Mouse (Mus musculus) CH12.LX (cell line): Measurements from ENCODE around the gene Tmem132c. TPM values are rescaled to one million over a fixed set of nuclear protein-coding genes. Genes with fewer than 3 reads are reported as not detected.

Source experiments
- DNase-seq: peaks from one replicate; pipeline ENCODE4 v3.0.0-alpha.2; 2013; ENCODE audit errors: extremely low read depth
- H3K27ac ChIP-seq: 2 replicates; pipeline ENCODE4 v1.5.1; 2012; ENCODE audit warnings: low read depth, mild to moderate bottlenecking, control low read depth, moderate library complexity; ENCODE audit not compliant: insufficient read depth
- H3K27me3 ChIP-seq: replicated peaks from 2 replicates; pipeline ENCODE3; 2012; ENCODE audit warnings: inconsistent platforms
- H3K36me3 ChIP-seq, 2 experiments: replicated peaks in 1 of 2; 2 replicates each; pipeline versions ENCODE3 to v1.6.1; 2012; ENCODE audit warnings: inconsistent platforms in 1 of 2, low read length in 1 of 2, mild to moderate bottlenecking in 1 of 2, mixed read lengths in 1 of 2, moderate library complexity in 1 of 2; ENCODE audit not compliant: control insufficient read depth in 1 of 2, insufficient read depth in 1 of 2
- H3K4me1 ChIP-seq, 2 experiments: 2 replicates each; pipeline ENCODE4 v1.6.1; 2012; ENCODE audit warnings: inconsistent platforms in 1 of 2, moderate library complexity in 1 of 2; ENCODE audit not compliant: insufficient read depth in 2 of 2, control insufficient read depth in 1 of 2
- H3K4me2 ChIP-seq: 2 replicates; pipeline ENCODE4 v1.6.1; 2012; ENCODE audit warnings: low read depth, mild to moderate bottlenecking, control low read depth; ENCODE audit not compliant: poor library complexity, insufficient read depth, severe bottlenecking
- H3K4me3 ChIP-seq, 3 experiments: fragments of 150-350 bp in 1 of 3; sonication (generic) in 1 of 3; replicated peaks in 1 of 3; 2 replicates each; pipeline versions ENCODE3 to v1.5.1; 2011 to 2012; ENCODE audit warnings: low read depth in 2 of 3, low read length in 2 of 3, mild to moderate bottlenecking in 2 of 3, moderate library complexity in 2 of 3, control low read depth in 1 of 3, improper control_type of control experiment in 1 of 3, inconsistent platforms in 1 of 3, mixed read lengths in 1 of 3; ENCODE audit not compliant: poor library complexity in 1 of 3
- H3K79me2 ChIP-seq: replicated peaks from 2 replicates; pipeline ENCODE4 v1.6.1; 2012; ENCODE audit warnings: mild to moderate bottlenecking, moderate library complexity; ENCODE audit not compliant: control insufficient read depth, poor library complexity, insufficient read depth, severe bottlenecking; ENCODE audit errors: extremely low read depth
- H3K9ac ChIP-seq: 2 replicates; pipeline ENCODE4 v1.6.1; 2012; ENCODE audit warnings: low read depth, mild to moderate bottlenecking, control low read depth, moderate library complexity; ENCODE audit not compliant: insufficient read depth
- H3K9me3 ChIP-seq: replicated peaks from 2 replicates; pipeline ENCODE3; 2012; ENCODE audit warnings: low read length, inconsistent platforms, mixed read lengths
- BHLHE40 ChIP-seq: IDR thresholded peaks from 2 replicates; pipeline ENCODE4 v1.6.1; 2011; ENCODE audit warnings: mild to moderate bottlenecking, low read depth, low read length, improper control_type of control experiment
- CHD1 ChIP-seq: IDR thresholded peaks from 2 replicates; pipeline ENCODE4 v1.6.1; 2012; ENCODE audit warnings: low read depth, low read length, improper control_type of control experiment, inconsistent platforms
- CHD2 ChIP-seq: IDR thresholded peaks from 2 replicates; pipeline ENCODE4 v1.6.1; 2011; ENCODE audit warnings: low read length, improper control_type of control experiment
- ELF1 ChIP-seq: IDR thresholded peaks from 2 replicates; pipeline ENCODE4 v1.6.1; 2014; ENCODE audit warnings: low read depth, mild to moderate bottlenecking, inconsistent platforms, low read length, improper control_type of control experiment
- EP300 ChIP-seq: IDR thresholded peaks from 2 replicates; pipeline ENCODE4 v1.6.1; 2011; ENCODE audit warnings: low read length, improper control_type of control experiment
- GABPA ChIP-seq: IDR thresholded peaks from 2 replicates; pipeline ENCODE4 v1.6.1; 2012; ENCODE audit warnings: low read depth, low read length, improper control_type of control experiment, inconsistent platforms; ENCODE audit not compliant: insufficient replicate concordance
- IRF4 ChIP-seq: IDR thresholded peaks from 2 replicates; pipeline ENCODE4 v1.6.1; 2014; ENCODE audit warnings: low read depth, mild to moderate bottlenecking, inconsistent platforms, low read length, improper control_type of control experiment
- JUN ChIP-seq: IDR thresholded peaks from 2 replicates; pipeline ENCODE4 v1.6.1; 2011; ENCODE audit warnings: low read depth, mild to moderate bottlenecking, low read length, improper control_type of control experiment, moderate library complexity; ENCODE audit not compliant: insufficient read depth
- KAT2A ChIP-seq: IDR thresholded peaks from 2 replicates; pipeline ENCODE4 v1.6.1; 2012; ENCODE audit warnings: low read length, improper control_type of control experiment, inconsistent platforms; ENCODE audit not compliant: insufficient replicate concordance
- MAFK ChIP-seq: IDR thresholded peaks from 2 replicates; pipeline ENCODE4 v1.6.1; 2011; ENCODE audit warnings: low read length, improper control_type of control experiment; ENCODE audit not compliant: insufficient replicate concordance
- MAZ ChIP-seq: IDR thresholded peaks from 2 replicates; pipeline ENCODE4 v1.6.1; 2012; ENCODE audit warnings: low read depth, mild to moderate bottlenecking, inconsistent platforms, low read length, improper control_type of control experiment, moderate library complexity
- MXI1 ChIP-seq: IDR thresholded peaks from 2 replicates; pipeline ENCODE4 v1.6.1; 2011; ENCODE audit warnings: mild to moderate bottlenecking, low read depth, low read length, improper control_type of control experiment
- MYC ChIP-seq: IDR thresholded peaks from 2 replicates; pipeline ENCODE4 v1.6.1; 2011; ENCODE audit warnings: low read depth, mild to moderate bottlenecking, improper control_type of control experiment, low read length
- PAX5 ChIP-seq: IDR thresholded peaks from 2 replicates; pipeline ENCODE4 v1.6.1; 2012; ENCODE audit warnings: low read length, inconsistent platforms, mixed read lengths
- RAD21 ChIP-seq: IDR thresholded peaks from 2 replicates; pipeline ENCODE4 v1.6.1; 2011; ENCODE audit warnings: low read depth, mild to moderate bottlenecking, low read length, improper control_type of control experiment, moderate library complexity
- USF1 ChIP-seq: IDR thresholded peaks from 2 replicates; pipeline ENCODE4 v1.6.1; 2014; ENCODE audit warnings: low read depth, mild to moderate bottlenecking, inconsistent platforms, low read length, improper control_type of control experiment
- ZNF384 ChIP-seq: IDR thresholded peaks from 2 replicates; pipeline ENCODE4 v1.6.1; 2012; ENCODE audit warnings: low read depth, low read length, improper control_type of control experiment, inconsistent platforms
- dilution Hi-C: fragments of 300-500 bp; cut with MboI; formaldehyde crosslinking; loops from 2 replicates; pipeline ENCODE4 v1.14.3; 2020; ENCODE audit warnings: low sequenced_read_pairs; ENCODE audit not compliant: extremely low pct_unique_long_range_greater_than_20kb, extremely low pct_ligation_motif_present
- in situ Hi-C: fragments of 300-500 bp; cut with MboI; formaldehyde crosslinking; loops from 3 replicates; pipeline ENCODE4 v1.14.3; 2019; ENCODE audit warnings: low sequenced_read_pairs, low pct_ligation_motif_present, low pct_unique_long_range_greater_than_20kb, mixed read lengths
- polyA plus RNA-seq: library from polyadenylated mRNA; unstranded; fragments of >175 nt; gene quantifications from 2 replicates; pipeline ENCODE4 v1.2.1, GENCODE M21; 2012; ENCODE audit warnings: low read depth; ENCODE audit not compliant: insufficient read length
- total RNA-seq, 2 experiments: library from RNA; depleted of rRNA; stranded (reverse); fragments of 300-350 nt in 1 of 2; fragments of >200 nt in 1 of 2; gene quantifications; 2 replicates each; pipeline ENCODE4 v1.2.3; 2012 to 2014

Gene Tmem132c
- total and polyA plus RNA-seq, 3 experiments, result not detected

DNA sequence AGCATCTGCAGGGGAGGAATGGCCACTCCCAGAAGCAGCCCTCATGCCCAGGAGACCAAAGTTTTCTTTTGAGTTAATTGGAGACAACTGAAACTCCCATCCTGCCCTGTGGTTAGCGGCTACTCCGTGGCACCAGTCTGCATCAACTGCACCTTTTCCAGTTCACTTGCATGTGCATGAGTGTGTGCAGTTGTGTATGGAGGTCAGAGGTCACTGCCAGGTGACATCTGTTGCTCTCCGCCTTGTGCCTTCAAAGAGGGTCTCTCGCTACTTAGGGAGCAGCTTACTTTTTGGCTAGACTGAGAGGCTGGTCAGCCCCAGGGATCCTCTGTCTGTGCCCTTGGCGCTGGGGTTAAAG lies 95.3 kb downstream of the Tmem132c start:
- TF ChIP-seq BHLHE40 (no peak), EP300 (no peak), ELF1 (no peak), GABPA (no peak), RAD21 (no peak), MXI1 (no peak), CHD2 (no peak), IRF4 (no peak)
- TF ChIP-seq, all 38 proteins: peak for 0
- dilution Hi-C loops, result no loop called here
- peaks cover 76% of the 10 kb centered on the region for H3K9me3 ChIP-seq
- in situ Hi-C loops, result no loop called here
- no peak overlapping the region for H3K27ac ChIP-seq
- no peaks in the 10 kb centered on the region for H3K79me2 ChIP-seq
- H3K9ac ChIP-seq, result no peak overlapping the region
- no peaks in the 10 kb centered on the region for H3K36me3 ChIP-seq
- H3K4me2 ChIP-seq, result no peak overlapping the region
- no peak for DNase-seq
- no peaks in the 10 kb centered on the region for H3K27me3 ChIP-seq
- no peaks in the 10 kb centered on the region for H3K4me1 ChIP-seq
- no peak overlapping the region for H3K4me3 ChIP-seq

DNA sequence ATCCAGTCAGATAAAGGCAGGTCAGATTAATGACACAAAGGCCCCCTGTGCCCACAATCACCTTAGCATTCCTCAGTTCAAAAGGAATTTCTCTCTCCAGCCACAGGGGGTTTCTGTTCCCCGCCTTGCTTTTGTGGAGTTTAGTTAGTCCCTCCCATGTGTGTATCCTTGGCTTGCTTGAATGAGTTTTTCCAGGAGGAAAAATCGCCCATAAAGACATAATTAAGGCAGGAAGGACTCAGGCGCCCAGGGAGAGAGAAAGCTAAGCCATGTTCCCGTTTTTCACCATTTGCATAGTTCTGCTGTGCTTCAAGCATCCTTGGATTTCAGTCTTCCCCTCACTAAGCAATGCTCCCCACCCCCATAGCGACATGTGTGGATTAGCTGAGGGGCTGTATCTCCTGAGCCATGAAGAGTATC lies 97.4 kb downstream of the Tmem132c start:
- H3K27ac ChIP-seq, result no peak overlapping the region
- H3K4me1 ChIP-seq, result no peaks in the 10 kb centered on the region
- no peak overlapping the region for H3K4me2 ChIP-seq
- dilution Hi-C loops, result no loop called here
- peaks cover 85% of the 10 kb centered on the region for H3K9me3 ChIP-seq
- H3K36me3 ChIP-seq, result no peaks in the 10 kb centered on the region
- no peaks in the 10 kb centered on the region for H3K27me3 ChIP-seq
- H3K4me3 ChIP-seq, result no peak overlapping the region
- H3K9ac ChIP-seq, result no peak overlapping the region
- TF ChIP-seq KAT2A (no peak), MAZ (no peak), CHD1 (no peak), MAFK (no peak), JUN (no peak), ZNF384 (no peak), USF1 (no peak), MYC (no peak), CHD2 (no peak), PAX5 (no peak)
- in situ Hi-C loops, result no loop called here
- no peak for DNase-seq
- no peaks in the 10 kb centered on the region for H3K79me2 ChIP-seq
